Mouse (Mus musculus): ENCODE data around the gene Cpm.
"Not testable (repeated sequence)": the region's sequence is repeated elsewhere in the genome, so short reads cannot be mapped to it uniquely, and the experiment has no call there.

The Cpm gene

DNA sequence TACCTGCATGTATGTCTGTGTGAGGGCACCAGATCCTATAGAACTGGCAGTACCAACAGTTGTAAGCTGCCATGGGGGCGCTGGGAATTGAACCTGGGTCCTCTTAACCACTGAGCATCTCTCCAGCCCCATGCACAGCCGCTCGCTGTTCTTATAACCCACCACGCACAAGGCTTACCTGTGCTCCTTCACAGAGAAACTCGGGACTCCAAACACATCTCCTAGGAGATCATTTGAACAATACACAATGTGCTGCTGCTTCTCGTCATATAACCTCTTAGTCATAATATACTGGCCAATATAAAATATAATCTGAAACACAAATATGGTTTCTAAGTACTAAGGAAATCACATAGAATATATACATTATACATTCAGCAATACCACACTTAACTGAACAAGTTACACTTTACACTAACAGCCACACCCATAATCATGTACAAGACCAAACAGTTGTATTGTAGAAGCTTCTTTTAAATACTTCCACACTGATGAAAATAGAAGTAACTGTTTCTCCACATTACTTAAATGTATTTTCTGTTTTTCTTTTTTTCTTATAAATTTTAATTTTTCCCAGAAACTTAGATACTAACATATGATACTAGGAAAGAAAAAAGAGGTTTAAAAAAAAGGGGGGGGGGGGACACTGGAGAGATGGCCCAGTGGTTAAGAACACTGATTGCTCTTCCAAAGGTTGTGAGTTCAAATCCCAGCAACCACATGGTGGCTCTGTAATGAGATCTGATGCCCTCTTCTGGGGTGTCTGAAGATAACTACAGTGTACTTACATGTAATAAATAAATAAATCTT, 72.9 kb downstream of the Cpm start:
- no peak for DNase-seq (ENCODE audit: low read depth, low spot score)

DNA sequence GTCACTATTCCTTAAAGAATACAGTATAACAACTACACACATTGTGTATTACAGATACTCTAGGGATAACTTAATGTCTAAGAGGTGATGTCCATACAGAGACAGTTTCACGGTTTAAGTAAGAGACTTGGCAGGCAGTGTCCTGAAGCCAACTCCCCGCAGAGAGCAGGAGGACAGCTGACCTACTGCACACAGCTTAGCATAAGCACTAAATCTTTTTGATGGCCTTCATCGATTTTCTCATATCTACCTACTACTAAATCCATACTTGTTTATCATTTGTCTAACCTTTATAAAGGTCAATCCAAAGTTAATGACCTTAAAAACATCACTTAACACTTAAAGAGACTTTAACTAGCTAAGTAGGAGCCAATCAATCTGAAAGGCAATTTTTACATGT, 74.2 kb downstream of the Cpm start:
- no peak for DNase-seq (ENCODE audit: low read depth, low spot score)

DNA sequence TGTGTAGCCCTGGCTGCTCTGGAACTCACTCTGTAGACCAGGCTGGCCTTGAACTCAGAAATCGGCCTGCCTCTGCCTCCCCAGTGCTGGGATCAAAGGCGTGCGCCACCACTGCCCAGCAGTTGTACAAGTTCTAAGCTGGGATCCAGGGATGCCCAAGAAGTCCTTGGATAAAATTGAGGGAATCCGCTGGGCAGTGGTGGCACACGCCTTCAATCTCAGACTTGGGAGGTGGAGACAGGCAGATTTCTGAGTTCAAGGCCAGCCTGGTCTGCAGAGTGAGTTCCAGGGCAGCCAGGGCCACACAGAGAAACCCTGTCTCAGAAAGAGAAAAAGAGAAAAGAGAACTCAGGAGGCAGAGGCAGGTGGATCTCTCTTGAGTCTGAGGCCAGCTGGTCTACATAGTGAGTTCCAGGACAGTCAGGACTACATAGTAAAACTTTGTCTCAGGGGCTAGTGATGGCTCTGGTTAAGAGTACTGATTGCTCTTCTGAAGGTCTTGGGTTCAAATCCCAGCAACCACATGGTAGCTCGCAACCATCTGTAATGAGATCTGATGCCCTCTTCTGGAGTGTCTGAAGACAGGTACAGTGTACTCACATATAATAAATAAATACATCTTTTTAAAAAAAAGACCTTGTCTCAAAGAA, 75.1 kb downstream of the Cpm start:
- not testable (repeated sequence) for DNase-seq (ENCODE audit: low read depth, low spot score)

DNA sequence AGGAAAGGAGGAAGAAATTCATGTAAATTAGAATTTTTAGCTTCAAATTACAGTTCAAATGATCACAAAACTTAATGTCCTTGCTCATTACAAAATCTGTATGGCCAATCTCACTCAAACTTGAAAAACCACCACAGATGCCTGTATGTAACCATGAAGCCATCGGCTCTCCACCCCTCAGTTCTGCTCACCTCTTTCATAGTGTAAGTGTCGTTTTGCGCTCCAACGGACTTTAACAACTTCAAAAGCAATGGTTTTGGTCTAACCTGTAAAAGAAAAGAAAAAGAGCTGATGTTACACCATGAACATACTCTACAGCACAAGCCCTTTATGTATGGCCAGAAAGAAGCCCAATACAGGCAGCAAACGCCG, 75.7 kb downstream of the Cpm start:
- no peak for DNase-seq (ENCODE audit: low read depth, low spot score)

DNA sequence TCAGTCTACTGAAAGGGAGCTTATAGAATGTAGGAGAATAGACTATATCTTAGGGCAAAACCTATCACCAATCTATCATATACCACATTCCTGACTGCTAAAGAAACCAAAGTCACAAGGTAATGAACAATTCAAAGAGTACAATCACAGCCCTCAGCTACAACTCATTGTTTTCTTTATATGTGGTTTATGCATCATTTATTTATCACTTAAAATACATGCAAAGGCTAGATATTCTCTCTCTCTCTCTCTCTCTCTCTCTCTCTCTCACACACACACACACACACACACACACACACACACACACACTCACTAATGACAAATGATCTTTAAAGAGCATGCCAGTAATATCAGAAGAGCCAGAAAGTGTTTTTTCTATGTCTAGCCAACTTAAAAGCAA, 76.5 kb downstream of the Cpm start:
- DNase-seq (ENCODE audit: low read depth, low spot score): no peak

DNA sequence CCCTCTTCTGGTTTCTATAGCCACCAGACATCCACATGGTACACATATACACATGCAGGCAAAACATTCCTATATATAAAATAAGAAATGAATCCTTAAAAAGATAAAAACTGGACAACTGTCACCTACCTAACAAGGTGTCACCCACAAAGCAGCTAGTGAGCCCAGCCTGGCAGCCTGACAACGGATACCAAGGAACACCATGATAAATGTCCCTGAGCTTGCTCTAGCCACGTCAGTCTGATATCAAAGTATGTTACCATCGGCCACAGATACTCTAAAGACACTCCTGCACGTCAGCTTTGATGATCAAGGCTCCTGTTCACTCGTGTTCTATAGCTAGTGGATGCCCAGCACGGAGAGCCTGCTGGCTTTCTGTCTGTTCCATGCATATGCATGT, 77.1 kb downstream of the Cpm start:
- no peak for DNase-seq (ENCODE audit: low read depth, low spot score)

DNA sequence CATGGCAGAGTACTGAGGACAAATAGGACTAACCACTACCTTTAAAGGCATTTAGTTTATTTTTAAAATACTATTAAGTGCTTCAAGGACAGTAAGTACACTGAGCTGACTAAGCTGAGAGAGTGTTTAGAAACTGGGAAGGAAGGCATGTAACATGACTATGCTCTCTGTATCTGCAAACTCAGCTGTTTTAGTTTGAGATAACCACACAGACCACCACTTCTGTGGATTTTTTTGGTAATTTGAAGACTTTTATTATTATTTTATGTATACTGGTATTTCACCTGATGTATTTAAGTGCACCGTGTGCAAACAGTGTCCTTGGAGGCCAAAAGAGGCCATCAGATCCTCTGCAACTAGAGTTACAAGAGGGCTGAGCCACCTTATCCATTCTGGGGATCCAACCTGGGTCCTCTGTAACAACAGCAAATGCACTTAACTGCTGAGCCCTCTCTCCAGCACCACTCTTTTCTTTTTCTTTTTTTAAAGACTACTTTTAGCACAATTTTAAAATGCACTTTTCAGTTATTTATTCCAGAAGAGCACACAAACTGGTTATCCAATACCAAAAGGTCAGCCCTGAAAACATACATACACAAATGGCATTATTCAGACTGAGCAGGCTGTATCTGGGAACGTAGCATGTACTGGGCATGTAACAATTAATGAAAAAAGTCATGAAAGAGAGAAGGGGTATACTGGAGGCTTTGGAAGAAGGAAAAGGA, 78.0 kb downstream of the Cpm start:
- no peak for DNase-seq (ENCODE audit: low read depth, low spot score)

DNA sequence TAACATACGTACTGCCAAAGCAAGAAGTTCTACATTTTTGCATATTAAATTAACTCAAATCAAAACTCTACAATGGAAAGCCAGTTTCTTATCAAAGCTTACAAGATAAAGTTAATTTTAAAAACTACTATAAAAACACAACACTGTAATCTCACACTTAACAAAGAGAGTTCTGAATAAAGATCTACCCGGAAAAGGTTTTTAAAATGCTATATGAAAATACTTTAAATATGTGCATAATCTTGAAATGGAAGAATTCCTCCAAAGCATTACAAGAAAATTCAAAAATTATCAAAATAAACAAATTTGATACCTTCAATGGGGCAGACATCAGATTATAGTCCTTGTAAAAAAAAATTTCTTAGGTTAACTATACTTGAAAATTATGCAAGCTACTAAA, 79.1 kb downstream of the Cpm start:
- DNase-seq (ENCODE audit: low read depth, low spot score): no peak

DNA sequence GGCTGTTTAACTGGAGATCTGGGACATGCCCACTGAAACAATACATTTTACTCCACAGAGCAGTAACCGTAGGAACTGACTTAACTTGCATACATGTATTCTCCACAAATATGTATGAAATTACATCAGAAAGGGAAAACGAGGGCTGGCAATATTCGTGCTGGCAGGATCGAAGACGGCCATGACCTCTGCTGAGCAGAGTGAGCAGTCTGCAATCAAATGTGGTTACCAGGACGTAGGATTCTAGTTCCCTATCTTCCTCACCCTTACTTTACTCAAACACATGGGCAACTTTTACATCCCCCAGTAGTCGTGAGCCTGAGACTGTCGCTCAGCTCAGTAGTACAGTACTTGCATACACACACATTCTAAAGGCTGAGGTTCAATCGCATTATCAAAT, 79.6 kb downstream of the Cpm start:
- no peak for DNase-seq (ENCODE audit: low read depth, low spot score)

DNA sequence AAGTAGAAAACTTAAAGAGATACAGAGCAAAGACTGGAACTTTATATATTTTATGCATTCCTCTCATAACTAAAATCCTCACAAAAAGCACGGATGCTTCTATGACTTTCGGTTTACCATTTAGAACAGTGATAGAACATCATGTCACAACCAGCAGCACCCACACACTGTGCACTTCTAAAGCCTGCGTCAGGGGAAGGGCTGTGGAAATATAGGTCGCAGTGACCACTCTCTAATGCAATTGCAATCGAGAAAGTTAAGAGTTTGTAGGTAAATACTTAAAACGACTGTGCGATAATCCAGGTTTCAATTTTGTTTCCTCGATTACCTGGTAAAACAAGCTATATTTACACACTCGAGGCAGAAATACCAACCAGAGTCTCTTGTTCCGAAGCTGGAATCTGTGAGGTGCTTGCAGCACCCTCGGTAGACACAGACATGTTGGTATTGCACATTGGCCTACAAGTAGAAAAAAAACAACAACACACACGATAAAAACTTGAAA, 80.1 kb downstream of the Cpm start:
- peak; percentile 41 for DNase-seq (ENCODE audit: low read depth, low spot score)

DNA sequence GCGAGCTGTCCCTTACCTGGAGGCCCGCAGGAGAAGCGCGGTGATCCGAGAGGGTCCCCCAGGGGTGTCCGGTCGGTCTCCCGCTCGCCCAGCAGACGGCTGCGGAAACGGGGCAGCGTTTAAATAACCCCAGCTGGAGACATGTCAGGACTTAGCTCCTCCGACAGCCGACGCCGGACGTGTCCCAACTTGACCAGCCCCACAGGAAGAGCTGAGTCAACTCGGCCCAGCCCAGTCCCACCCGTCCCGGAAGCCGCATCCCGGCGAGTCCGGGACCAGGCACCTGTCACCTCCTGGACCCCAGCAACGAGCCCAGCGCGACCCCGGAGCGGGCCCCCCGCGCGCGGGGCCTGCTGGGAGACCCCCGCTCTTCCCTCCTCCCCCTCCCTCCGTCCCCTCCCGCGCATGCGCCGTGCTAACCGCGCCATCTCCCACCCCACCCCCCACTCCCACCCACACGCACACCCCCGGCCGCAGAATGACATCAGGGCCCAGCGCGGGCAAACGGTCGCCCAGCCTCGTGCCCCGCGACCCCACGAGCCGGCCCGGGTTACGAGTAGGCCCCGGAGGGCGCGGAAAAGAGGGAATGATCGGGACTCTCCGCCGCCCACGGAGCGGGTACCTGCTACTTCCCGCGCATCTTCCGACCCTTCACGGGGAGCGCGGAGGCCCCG, 80.8 kb downstream of the Cpm start:
- DNase-seq (ENCODE audit: low read depth, low spot score): peak; percentile 82

DNA sequence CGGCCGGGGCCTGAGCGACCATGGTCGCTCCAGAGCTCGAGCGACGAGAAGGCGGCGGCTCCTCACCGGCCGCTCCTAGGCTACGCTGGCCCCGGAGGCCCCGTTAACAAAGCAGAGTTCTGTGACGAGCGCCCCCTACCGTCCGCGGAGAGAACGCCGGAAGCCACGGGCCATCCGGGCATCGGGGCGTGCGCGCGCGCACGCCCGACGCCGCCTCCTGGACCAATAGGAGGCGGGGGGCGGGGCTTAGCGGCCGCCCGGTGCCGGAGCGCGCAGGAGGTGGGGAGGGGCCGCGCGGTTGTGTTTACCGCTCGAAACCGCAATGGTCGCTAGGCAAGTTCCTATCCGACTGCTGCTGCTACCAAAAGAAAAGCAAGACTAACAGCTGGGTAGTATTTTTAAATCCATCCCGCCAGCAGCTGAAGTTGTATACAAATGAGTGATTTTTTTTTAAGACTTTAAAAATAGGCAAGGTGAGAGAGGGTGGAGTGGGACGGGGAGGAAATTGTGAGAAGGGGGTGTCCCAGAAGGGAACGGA, 81.4 kb downstream of the Cpm start, which contains the start of gene Mdm2:
Mdm2 (minus strand) TSS at position 155 of the 538 bp plus-strand sequence.
- DNase-seq (ENCODE audit: low read depth, low spot score): peak; percentile 97

DNA sequence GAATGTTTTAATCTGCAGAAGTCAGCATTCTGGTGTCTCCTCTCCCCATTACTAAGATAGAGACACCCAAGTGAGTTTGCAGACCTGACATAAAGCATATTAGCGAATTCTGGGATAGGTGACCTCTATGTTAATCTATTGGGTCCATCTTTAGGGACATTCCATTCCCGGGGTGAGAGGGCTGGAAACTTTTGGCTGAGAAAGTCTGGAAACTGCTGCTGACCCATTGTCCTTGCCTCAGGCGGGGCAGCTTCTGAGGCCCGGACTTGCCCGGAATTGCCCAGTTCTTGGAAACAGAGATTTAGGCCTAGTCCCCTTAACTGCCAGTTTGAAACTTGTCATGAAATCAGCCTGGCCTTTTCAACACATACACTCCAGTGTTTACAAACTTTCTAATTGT, 82.1 kb downstream of the Cpm start:
- no peak for DNase-seq (ENCODE audit: low read depth, low spot score)

DNA sequence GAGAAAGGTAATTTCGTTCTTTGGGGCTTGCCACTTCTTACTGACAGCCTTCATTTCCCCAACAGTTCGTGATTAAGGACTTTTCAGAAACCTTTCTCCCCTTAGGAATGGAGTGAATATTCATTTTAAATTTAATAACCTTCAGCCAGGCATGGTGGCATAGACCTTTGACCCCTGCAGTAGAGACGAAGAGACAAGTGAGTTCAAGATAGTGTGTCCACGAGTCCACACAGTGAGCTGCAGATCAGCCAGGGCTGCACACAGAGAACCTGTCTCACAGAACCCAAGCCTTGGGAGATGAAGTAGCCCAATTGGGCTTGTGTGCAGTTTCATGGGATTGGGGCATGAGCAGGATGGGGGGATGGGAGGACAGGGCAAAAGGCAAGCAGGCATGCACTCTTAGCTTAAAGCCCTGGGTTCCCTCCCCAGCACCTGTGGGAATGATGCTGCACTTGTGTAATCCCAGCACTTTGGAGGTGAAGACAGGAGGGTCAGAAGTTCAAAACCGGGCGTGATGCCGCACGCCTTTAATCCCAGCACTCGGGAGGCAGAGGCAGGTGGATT, 83.0 kb downstream of the Cpm start:
- no peak for DNase-seq (ENCODE audit: low read depth, low spot score)

DNA sequence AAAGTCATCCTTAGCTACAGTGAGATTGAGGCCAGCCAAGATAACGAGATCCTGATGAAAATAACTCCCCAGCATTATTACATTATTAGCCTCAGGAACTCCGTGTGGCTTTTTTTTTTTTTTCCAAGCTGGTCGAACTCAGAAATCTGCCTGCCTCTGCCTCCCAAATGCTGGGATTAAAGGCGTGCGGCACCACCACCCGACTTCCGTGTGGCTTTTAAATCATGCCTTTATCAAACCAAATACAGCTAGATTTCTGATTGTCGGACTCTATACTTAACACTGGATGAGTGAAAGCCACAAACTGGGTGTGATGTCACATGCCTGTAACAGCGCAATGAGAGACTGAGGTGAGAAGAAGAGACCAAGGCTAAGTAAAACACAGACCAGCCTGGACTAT, 83.6 kb downstream of the Cpm start:
- DNase-seq (ENCODE audit: low read depth, low spot score): no peak

DNA sequence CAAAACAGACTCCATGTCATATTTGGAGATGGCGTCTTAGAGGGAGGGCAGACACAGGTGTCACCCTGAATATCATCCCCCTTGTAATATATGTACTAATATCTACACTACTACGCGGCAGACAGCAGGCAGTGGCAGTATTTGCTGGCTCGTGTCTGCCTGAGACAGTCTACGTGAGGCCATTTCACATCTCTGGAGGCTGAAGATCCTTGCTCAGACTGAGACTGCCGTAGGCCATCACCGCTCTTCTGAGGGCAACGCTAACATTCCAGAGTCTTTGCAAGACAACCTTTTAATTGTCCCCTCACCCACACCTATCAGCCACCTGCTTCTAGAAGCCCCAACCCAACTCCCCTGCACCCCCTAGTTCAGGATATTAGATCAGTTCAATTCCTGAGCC, 84.2 kb downstream of the Cpm start:
- no peak for DNase-seq (ENCODE audit: low read depth, low spot score)

DNA sequence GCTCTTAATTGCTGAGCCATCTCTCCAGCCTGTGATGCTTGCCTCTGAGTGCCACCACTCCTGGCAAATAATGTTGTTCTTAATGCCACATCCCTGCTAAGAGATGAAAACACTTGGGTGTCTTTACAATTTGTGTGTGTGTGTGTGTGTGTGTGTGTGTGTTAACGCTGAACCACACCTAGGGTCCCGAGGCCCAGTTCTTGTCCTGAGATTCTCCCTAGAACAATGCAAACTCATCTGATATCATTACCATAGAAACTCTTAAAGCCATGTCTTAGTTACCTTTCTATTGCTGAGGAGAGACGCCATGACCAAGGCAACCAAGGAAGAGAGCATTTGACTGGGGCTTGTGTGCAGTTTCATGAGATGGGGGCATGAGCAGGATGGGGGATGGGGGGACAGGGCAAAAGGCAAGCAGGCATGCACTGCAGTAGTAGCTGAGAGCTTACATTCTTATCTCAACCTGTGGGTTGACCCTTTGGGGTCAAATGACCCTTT, 84.8 kb downstream of the Cpm start:
- no peak for DNase-seq (ENCODE audit: low read depth, low spot score)

DNA sequence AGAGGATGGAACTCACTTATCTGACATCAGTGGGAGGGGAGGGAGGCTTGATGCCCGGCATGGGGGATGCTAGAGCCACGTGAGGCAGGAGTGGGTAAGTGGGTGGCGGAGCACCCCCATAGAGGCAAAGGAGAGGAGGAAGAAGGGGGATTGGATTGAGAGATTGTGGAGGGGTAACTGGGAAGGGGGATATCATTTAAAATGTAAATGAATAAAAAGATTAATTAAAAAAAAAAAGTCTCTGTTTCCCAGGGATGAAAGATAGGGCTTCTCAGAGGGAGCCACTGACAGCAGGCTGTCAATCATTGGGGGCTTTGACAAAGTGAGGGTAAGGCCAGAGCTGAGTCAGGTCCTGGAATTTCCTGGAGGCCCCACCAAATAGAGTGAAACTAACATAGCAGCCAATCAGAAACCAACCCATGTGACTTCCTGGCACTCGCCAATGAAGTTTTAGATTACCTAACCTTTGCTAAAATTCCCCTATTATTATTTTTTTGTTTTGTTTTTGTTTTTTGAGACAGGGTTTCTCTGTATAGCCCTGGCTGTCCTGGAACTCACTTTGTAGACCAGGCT, 85.7 kb downstream of the Cpm start:
- DNase-seq (ENCODE audit: low read depth, low spot score): peak; percentile 23

DNA sequence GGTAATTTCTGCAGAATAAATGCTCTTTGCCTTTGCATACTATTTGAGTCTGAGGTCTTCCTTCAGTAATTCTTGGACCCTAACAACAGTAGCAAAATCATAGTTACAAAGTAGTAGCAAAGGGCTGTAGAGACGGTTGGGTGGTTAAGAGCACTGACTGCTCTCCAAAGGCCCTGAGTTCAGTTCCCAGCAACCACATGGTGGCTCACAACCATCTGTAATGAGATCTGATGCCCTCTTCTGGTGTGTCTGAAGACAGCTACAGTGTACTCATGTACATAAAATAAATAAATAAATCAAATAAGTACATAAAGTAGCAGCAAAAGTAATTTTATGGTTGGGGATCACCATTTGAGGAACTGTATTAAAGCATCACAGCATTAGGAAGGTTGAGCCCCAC, 86.4 kb downstream of the Cpm start:
- DNase-seq (ENCODE audit: low read depth, low spot score): not testable (repeated sequence)

DNA sequence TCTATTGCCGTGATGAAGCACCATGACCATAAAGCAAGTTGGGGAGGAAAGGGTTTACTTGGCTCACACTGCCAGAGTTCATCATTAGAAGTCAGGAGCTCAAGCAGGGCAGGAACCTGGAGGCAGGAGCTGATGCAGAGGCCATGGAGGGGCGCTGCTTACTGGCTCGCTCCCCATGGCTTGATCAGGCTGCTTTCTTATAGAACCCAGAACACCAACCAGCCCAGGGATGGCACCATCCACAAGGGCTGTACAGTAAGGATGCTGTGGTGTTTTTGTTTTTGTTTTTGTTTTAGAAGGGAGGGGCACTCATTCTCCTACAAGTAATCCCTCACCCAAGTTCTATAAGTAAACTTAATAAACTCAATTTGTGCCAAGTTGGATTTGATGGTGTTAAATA, 87.4 kb downstream of the Cpm start:
- DNase-seq (ENCODE audit: low read depth, low spot score): no peak

DNA sequence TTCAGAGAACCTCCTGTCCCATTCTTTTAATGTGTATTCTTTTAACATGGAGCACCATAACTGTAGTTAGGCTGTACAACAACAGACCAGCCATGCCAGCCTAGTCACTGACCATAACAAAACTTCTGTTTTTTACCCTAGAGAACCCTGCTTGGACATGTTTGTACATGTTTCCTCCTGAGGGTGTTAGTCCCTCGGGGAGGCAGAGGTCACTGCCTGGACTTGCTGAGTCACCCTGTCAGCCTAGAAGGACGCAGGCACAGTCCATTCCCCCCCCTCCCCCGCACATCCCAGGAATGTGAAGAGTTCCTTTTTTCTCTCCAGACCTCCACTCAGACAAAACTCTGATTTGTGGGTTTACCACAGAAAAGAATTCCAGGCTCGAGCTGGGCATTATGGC, 88.3 kb downstream of the Cpm start:
- DNase-seq (ENCODE audit: low read depth, low spot score): no peak
